Mouse (Mus musculus) ES-Bruce4 (cell line): Measurements from ENCODE around the gene Zeb2. TPM values are rescaled to one million over a fixed set of nuclear protein-coding genes. Genes with fewer than 3 reads are reported as not detected.

Experiments
- H3K27ac ChIP-seq: 2 replicates; pipeline ENCODE4 v1.5.1; 2012; ENCODE audit warnings: low read length, inconsistent platforms; ENCODE audit not compliant: insufficient read depth
- H3K27me3 ChIP-seq: 2 replicates; pipeline ENCODE4 v1.6.1; 2012; ENCODE audit warnings: mild to moderate bottlenecking, low read length, inconsistent platforms; ENCODE audit not compliant: control insufficient read depth, poor library complexity, insufficient read depth, severe bottlenecking
- H3K36me3 ChIP-seq: 2 replicates; pipeline ENCODE4 v1.6.1; 2012; ENCODE audit warnings: inconsistent platforms, mild to moderate bottlenecking, low read length, moderate library complexity; ENCODE audit not compliant: control insufficient read depth, poor library complexity, insufficient read depth, severe bottlenecking
- H3K4me1 ChIP-seq: one replicate; pipeline ENCODE4 v1.8.1; 2011; ENCODE audit warnings: low read length; ENCODE audit not compliant: control insufficient read depth, insufficient read depth
- H3K4me3 ChIP-seq: 2 replicates; pipeline ENCODE4 v1.5.1; 2011; ENCODE audit warnings: low read depth, mild to moderate bottlenecking, low read length
- H3K9ac ChIP-seq: 2 replicates; pipeline ENCODE4 v1.6.1; 2012; ENCODE audit warnings: low read depth, mild to moderate bottlenecking, inconsistent platforms; ENCODE audit not compliant: poor library complexity, severe bottlenecking
- H3K9me3 ChIP-seq: replicated peaks from 2 replicates; pipeline ENCODE4 v1.6.1; 2012; ENCODE audit warnings: mild to moderate bottlenecking, low read length, inconsistent platforms; ENCODE audit not compliant: control insufficient read depth, poor library complexity, insufficient read depth, severe bottlenecking
- CTCF ChIP-seq: IDR thresholded peaks from one replicate; pipeline ENCODE4 v1.8.1; 2011; ENCODE audit warnings: low read depth, low read length
- EP300 ChIP-seq: IDR thresholded peaks from 2 replicates; pipeline ENCODE4 v1.6.1; 2011; ENCODE audit warnings: low read depth, low read length; ENCODE audit not compliant: insufficient read depth
- POLR2A ChIP-seq: IDR thresholded peaks from one replicate; pipeline ENCODE4 v1.8.1; 2011; ENCODE audit warnings: low read length; ENCODE audit not compliant: insufficient read depth
- polyA plus RNA-seq: library from polyadenylated mRNA; stranded (reverse); fragments of >200 nt; gene quantifications from 2 replicates; pipeline ENCODE4 v1.2.4, GENCODE M21; 2011; ENCODE audit warnings: low read depth; ENCODE audit not compliant: missing spikeins, insufficient read depth, insufficient read length

The Zeb2 gene
- polyA plus RNA-seq, 1 experiment = 2.1 TPM

DNA sequence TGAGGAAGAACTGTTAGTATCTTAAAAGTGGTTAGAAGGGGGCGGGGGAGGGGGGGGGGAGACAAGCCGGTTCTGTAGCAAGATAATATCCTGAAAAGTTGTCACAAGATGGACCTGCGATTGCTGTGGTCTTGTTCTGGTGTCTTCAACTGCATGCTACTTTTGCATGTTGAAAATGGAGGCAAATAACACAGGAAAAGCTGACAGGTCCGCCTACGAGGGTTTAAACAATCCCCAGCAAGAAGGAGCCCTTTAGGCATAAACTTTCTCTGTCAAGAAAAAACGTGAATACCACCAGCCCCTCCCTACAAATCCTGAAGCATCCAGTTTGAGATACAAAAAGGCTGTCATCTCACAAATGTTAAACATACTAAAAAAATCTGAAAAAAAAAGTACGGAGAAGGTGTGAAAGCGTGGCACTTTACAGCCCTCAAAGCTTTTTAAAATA is 15.0 kb downstream of the Zeb2 start:
- Histone ChIP-seq H3K27ac (no peak overlapping the region), H3K27me3 (peaks cover 12% of the 10 kb centered on the region), H3K4me1 (no peaks in the 10 kb centered on the region), H3K9me3 (no peaks in the 10 kb centered on the region), H3K9ac (no peak overlapping the region), H3K4me3 (no peak overlapping the region), H3K36me3 (no peaks in the 10 kb centered on the region)
- TF ChIP-seq EP300 (no peak), POLR2A (no peak), CTCF (no peak)

DNA sequence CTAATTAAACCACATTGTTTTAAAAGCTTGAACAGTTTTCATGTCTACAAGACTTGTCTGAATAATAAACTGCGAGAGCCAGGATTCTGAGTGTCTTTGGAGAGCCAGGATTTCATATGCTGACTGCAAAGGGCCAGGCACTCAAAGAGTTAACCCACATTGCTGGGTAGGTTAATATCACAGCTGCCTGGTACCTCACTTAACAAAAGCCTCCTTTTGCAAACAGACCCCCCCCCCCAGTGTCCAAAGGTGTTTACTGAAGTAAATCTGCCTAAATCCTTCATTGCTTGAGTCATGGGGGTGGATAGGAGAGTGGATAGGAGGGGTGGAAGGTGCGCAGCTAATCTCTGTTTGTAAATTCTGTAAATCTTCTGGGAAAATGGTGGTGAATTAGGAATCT is 15.6 kb downstream of the Zeb2 start:
- H3K27me3 ChIP-seq = peaks cover 9% of the 10 kb centered on the region
- TF ChIP-seq EP300 (no peak), CTCF (no peak), POLR2A (no peak)
- no peaks in the 10 kb centered on the region for H3K36me3 ChIP-seq
- no peaks in the 10 kb centered on the region for H3K9me3 ChIP-seq
- no peak overlapping the region for H3K4me3 ChIP-seq
- H3K27ac ChIP-seq = no peak overlapping the region
- H3K9ac ChIP-seq = no peak overlapping the region
- H3K4me1 ChIP-seq = no peaks in the 10 kb centered on the region

DNA sequence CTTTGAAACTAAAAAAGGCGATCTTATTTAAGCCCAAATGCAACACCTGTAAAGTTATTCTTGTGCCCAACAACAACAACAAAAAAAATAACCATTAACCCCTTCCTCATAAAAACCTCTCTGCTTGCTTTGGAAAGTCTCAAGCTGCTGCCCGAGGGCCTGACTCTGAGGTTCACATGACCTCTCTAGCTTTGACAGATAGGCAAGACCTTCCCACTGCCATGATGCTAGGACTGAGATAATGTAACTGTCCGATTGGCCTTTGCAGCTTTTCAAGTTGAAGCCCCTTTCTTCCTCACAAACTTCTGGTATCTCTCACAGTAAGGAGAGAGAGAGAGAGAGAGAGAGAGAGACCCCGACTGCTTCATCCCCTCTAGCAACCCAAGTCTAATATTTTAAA is 16.2 kb downstream of the Zeb2 start:
- Histone ChIP-seq H3K36me3 (no peaks in the 10 kb centered on the region), H3K27me3 (peaks cover 5% of the 10 kb centered on the region; the same call in 1 of the 2 replicates), H3K9me3 (no peaks in the 10 kb centered on the region), H3K9ac (no peak overlapping the region), H3K4me1 (no peaks in the 10 kb centered on the region), H3K4me3 (no peak overlapping the region), H3K27ac (no peak overlapping the region)
- no peak for TF ChIP-seq EP300
- TF ChIP-seq CTCF = no peak
- no peak for TF ChIP-seq POLR2A

DNA sequence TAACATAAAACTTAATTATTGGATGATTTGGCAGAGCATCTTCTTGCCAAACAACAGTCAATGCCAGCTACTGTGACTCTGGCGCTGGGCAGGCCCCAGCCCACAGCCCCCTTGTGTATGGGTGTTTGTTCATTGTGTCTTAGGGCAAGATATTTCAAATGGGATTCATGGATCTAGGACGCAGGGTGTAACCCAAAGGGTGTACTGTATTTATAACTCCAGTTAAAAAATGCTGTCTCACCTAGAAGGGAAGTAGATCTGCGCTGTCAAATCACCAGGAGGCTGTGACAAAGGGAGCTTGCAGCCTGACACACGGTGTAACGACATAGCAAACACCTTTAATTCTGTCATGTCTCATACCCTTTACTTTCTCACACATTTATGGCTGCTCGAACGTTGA is 16.6 kb downstream of the Zeb2 start:
- Histone ChIP-seq H3K27ac (no peak overlapping the region), H3K36me3 (no peaks in the 10 kb centered on the region), H3K9ac (no peak overlapping the region), H3K27me3 (peaks cover 5% of the 10 kb centered on the region; the same call in 1 of the 2 replicates), H3K4me1 (no peaks in the 10 kb centered on the region), H3K9me3 (no peaks in the 10 kb centered on the region), H3K4me3 (no peak overlapping the region)
- no peak for TF ChIP-seq EP300
- no peak for TF ChIP-seq CTCF
- TF ChIP-seq POLR2A = no peak

DNA sequence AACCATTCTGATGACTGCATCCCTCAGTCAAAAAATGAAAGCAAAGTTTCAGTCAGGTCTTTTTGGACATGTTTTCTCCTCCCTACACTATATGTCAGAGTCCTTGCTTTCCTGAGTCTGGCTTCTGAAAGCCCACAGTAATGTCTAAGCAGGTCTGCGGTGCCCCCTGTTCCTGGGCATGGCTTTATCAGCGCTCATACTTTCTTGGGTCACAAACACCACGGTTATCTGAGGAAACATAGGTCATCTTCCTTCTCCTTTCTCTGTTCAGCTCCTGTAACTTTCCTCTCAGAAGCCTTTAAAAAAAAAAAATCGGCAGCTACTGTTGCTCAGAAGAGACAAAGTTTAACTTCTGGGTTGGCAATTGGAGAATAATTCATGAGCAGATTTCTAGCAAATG is 17.2 kb downstream of the Zeb2 start:
- H3K27ac ChIP-seq = no peak overlapping the region
- no peak overlapping the region for H3K9ac ChIP-seq
- H3K36me3 ChIP-seq = no peaks in the 10 kb centered on the region
- peaks cover 3% of the 10 kb centered on the region; the same call in 1 of the 2 replicates for H3K27me3 ChIP-seq
- no peaks in the 10 kb centered on the region for H3K9me3 ChIP-seq
- TF ChIP-seq EP300 (no peak), CTCF (no peak), POLR2A (no peak)
- H3K4me3 ChIP-seq = no peak overlapping the region
- H3K4me1 ChIP-seq = no peaks in the 10 kb centered on the region

DNA sequence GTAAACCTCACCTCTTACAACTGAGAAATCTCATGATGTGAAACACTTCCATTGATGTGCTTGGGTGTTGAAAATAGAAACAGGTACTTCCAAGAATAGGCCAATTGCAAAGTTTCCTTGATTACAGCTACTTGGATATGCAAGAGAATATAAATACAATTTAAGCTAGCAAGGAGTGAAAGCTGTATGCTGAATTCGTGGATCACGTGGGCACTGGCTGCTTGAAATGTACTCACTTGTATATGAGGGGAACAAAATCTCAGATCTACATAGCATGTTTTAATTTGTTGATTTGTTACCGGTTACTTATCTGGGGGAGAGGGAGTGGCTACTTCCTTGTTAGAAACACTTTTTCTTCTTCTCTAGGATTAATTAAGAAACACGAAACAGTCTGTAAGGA is 18.1 kb downstream of the Zeb2 start:
- H3K9ac ChIP-seq = no peak overlapping the region
- no peaks in the 10 kb centered on the region for H3K4me1 ChIP-seq
- no peaks in the 10 kb centered on the region for H3K9me3 ChIP-seq
- no peak overlapping the region for H3K4me3 ChIP-seq
- no peaks in the 10 kb centered on the region; the same call in 1 of the 2 replicates for H3K27me3 ChIP-seq
- no peaks in the 10 kb centered on the region for H3K36me3 ChIP-seq
- H3K27ac ChIP-seq = no peak overlapping the region
- TF ChIP-seq CTCF (no peak), EP300 (no peak), POLR2A (no peak)
